Mouse (Mus musculus) brain, embryonic 14.5 days (tissue): Measurements from ENCODE around the gene Kalrn.

Experiments used
- CTCF ChIP-seq: fragments of 200-500 bp; IDR thresholded peaks from 2 replicates; pipeline ENCODE4 v1.5.1; 2012; ENCODE audit warnings: inconsistent platforms, mild to moderate bottlenecking, moderate library complexity, borderline replicate concordance; ENCODE audit not compliant: insufficient read depth, insufficient read length; ENCODE audit errors: extremely low read depth
- POLR2A ChIP-seq: fragments of 200-500 bp; IDR thresholded peaks from 2 replicates; pipeline ENCODE4 v1.6.1; 2012; ENCODE audit warnings: mild to moderate bottlenecking, inconsistent platforms, borderline replicate concordance; ENCODE audit not compliant: poor library complexity, insufficient read depth, insufficient read length, severe bottlenecking; ENCODE audit errors: extremely low read depth

GRCm38 (mm10) chr16:34323496-34323895 is 249.8 kb downstream of the Kalrn start:
- TF ChIP-seq POLR2A: no peak
- TF ChIP-seq CTCF: no peak
